Mouse (Mus musculus) gastrocnemius, adult 2 months (tissue): ENCODE measurements at regions not wholly inside any gene's neighbourhood (a gene's known extent, or its start where the extent isn't known, plus 50 kb on each side); places are given as distances from the start of the nearest gene placed in this dataset.

Experiments used
- DNase-seq: peaks from one replicate; pipeline ENCODE4 v3.0.0; 2022
- H3K27ac ChIP-seq: fragments of 200-600 bp; 2 replicates; pipeline ENCODE4 v1.8.1; 2022; ENCODE audit warnings: mild to moderate bottlenecking
- H3K4me3 ChIP-seq: fragments of 200-600 bp; 2 replicates; pipeline ENCODE4 v1.8.1; 2022; ENCODE audit warnings: mild to moderate bottlenecking, moderate library complexity
- CTCF ChIP-seq: fragments of 200-600 bp; IDR thresholded peaks from 2 replicates; pipeline ENCODE4 v1.8.1; 2022; ENCODE audit warnings: antibody characterized with exemption, mild to moderate bottlenecking, moderate library complexity
- intact Hi-C: fragments of 180-260 bp; cut with DNase I; formaldehyde crosslinking; loops from one replicate; pipeline ENCODE4 v1.15.1; 2025

DNA sequence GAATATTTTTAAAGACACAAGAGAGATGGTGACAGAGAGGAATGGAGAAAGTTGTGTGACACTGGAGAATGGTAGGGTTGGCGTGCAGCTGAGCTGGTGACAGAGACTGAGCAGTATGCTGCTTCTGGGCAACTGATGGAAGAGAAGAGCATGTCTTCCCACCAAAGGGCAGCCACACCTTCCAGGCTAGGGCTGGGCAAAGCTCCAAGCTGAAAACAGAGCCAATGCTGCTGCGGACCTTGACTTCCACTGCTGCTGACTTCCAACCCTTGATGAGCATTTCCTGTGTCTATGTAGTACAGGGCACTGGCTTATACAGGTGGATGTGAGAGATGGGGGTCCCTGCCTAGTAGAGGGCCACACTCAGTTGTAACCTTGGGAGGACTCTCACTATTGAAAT lies 418.7 kb downstream of the Pik3r1 start:
- H3K4me3 ChIP-seq: no peak overlapping the region
- no peak for TF ChIP-seq CTCF
- intact Hi-C loops: no loop called here
- H3K27ac ChIP-seq: no peak overlapping the region
- DNase-seq: peak; percentile 18

DNA sequence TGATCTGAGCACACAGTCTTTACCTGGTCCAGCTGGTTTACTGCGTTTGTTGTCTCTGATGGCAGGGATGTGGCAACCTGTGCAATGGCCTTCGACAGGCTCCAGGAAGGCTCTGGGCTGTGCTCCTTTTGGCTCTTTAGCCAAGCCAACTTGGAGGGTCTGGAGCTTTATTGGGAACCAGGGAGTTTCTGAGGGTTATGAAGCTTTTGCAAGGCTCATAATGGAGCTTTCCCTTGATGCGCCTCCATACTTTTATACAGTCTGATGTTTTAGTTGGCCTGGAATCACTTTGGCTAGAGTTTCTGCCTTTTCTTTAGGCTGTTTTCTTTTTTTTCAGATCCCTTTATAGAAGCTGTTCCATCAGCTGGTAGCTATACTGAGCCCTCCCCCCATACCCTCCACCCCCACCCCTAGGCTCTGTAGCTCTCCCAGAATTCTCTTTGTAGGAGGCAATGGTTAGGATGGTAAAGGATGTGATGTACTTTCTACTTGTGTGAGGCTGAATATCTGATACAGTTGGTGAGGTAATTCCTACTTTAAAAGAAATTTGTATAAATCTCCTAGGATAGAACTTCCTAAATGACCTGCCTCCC lies 429.6 kb downstream of the Pik3r1 start:
- TF ChIP-seq CTCF: no peak
- Histone ChIP-seq H3K4me3 (no peak overlapping the region), H3K27ac (no peak overlapping the region)
- intact Hi-C loops: no loop called here
- no peak for DNase-seq

DNA sequence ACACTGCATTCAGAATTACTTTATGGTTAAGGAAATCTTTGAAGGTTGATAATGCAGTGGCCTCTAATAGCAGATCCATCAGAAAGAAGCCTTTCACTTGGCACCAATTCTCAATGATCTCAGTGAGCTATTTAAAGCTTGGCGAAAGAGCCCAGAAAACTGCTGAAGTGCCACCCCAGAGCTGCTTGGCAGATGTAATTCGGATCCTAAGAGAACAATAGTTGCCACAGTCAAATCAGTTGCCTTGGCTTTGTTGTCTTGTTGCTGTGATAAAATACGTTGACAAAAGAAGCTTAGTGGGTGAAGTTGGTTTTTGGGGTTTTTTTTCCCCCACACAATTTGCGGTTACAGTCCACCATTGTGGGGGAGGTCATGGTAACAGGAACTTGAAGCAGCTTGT lies 449.4 kb downstream of the Pik3r1 start:
- no peak for DNase-seq
- no peak for TF ChIP-seq CTCF
- intact Hi-C loops: loop anchor here (10.0 kb wide), 2 partner anchors 174 to 376 kb away; no protein-coding TSS in a partner anchor
- no peak overlapping the region for H3K4me3 ChIP-seq
- no peak overlapping the region for H3K27ac ChIP-seq

DNA sequence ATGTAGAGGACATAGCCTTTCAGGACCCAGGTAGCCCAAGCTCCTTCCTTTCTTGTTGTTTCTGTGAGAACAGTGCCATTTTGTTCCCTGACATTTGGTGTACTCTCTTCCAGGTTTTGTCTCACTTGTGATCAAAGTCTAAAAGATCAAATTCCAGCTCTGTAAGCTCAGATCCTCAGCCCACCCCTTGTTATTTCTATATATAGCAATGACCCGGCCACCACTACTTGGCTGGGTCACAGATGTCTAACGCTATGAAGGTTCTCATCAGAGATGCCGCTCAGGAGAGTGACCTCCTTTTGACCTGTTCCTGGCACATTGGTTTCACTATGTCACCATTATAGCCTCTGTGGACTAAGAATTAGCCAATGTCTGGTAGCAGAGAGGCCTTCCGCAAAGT lies 451.7 kb downstream of the Pik3r1 start:
- TF ChIP-seq CTCF: no peak

DNA sequence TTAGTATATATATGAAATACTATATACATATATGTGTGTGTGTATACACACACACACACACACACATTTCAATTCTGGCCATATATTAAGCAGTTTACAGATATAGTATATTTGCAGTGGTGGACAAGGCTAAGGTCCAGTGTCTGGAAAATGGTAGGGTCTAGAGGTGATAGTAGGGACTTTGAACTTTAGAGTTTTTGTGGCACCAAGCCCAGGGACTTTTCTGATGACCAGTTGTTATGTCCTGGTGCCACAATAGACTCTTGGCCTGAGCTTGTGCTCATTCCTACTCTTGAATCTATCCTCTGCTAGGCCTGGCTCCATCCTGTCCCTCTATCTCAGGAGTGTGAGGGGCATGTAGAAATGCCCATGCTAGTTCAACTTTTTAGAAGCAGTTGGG lies 454.0 kb downstream of the Pik3r1 start:
- DNase-seq: no peak
- intact Hi-C loops: loop anchor here (10.0 kb wide), 2 partner anchors 169 to 381 kb away; no protein-coding TSS in a partner anchor
- Histone ChIP-seq H3K4me3 (no peak overlapping the region), H3K27ac (no peak overlapping the region)
- TF ChIP-seq CTCF: no peak

More for the DNA sequence above, 451.7 kb downstream of the Pik3r1 start:
- Histone ChIP-seq H3K4me3 (no peak overlapping the region), H3K27ac (peak overlapping the region; percentile 9; the same call in 1 of the 2 replicates)
- intact Hi-C loops: loop anchor here (10.0 kb wide), 2 partner anchors 172 to 378 kb away; no protein-coding TSS in a partner anchor
- DNase-seq: peak; percentile 21

DNA sequence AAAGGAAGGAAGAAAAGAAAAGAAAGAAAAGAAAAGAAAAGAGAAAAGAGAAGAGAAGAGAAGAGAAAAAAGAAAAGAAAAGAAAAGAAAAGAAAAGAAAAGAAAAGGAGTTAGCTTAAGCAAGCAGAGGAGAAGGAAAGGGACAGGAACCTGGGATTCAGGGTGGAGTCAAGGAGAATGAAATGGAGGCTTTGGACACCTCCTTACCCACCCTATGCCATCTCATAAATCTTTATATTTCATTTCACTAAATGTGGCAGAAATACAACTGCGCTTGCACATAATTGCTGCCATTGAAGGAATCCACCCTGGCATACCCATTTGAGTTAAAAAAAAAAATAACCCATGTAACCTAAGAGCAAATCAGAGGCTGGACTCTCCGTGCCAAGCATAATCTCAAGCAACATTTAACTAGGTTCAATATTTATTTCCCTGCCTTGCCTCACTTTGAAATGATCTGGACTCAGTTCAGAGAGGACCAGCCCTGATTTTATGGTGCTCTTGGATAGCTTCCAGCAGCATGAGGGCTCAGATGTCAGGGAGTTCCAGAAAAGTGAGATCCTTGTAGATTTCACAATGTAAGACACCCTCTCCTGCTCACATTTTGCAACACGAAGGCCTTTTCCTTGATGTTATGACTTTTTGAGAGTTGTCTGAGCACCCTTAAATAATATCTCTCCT lies 456.2 kb downstream of the Pik3r1 start:
- peak; percentile 57 for DNase-seq
- no peak for TF ChIP-seq CTCF
- Histone ChIP-seq H3K27ac (peak overlapping the region; percentile 6; the same call in 1 of the 2 replicates), H3K4me3 (no peak overlapping the region)
- intact Hi-C loops: loop anchor here (10.0 kb wide), 2 partner anchors 167 to 383 kb away; no protein-coding TSS in a partner anchor

DNA sequence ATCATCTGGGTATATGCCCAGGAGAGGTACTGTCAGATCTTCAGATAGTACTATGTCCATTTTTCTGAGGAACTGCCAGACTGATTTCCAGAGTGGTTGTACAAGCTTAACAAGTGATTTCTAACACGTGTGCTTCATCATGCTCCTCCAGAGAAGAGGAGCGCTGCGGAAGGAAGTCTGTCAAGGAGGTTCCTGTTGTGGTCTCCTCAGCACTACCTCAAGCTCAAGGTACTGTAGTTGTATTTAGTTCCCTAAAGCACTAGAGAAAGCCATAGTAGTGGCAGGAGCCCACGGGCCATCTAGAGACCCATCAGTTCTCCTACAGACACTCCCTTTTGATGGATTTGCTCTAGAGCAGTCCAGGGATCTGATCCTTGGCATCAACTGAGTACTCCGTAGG lies 459.3 kb downstream of the Pik3r1 start:
- intact Hi-C loops: no loop called here
- Histone ChIP-seq H3K27ac (no peak overlapping the region), H3K4me3 (no peak overlapping the region)
- no peak for DNase-seq
- TF ChIP-seq CTCF: no peak

DNA sequence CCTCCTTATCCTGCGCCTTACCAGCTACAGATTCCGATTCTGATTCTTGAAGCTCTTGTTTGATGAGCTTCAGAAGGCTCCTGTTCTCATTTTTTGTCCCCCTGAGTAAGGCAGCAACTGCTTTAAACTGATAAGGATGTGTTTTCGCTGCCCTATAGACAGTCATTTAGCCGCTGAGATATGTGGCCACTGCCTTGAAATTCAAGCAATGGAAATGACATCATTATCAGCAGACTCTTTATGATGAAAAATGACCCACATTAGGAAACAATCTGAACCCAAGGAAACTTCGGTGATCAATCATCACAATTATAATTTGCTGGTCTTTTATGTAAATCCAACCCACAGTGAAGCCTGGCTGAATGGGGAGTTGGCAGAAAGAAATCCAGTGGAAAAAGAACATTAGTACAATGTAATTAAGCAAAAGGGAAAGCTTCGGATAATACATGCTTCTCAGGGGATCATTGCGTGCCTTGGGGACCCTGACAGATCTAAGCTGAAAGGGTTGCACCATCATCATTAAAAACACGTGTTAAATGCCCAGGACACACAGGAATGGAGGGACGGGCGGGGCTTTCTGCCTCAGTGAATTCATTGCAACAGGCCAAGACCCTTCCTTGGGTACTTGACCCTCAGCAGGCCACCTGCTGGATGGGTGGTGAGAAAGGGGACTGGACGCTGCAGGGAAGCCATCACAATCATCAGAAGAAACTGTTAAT lies 462.2 kb downstream of the Pik3r1 start:
- no peak for DNase-seq
- intact Hi-C loops: no loop called here
- H3K27ac ChIP-seq: peak overlapping the region; percentile 1; the same call in 1 of the 2 replicates
- TF ChIP-seq CTCF: no peak
- H3K4me3 ChIP-seq: no peak overlapping the region

DNA sequence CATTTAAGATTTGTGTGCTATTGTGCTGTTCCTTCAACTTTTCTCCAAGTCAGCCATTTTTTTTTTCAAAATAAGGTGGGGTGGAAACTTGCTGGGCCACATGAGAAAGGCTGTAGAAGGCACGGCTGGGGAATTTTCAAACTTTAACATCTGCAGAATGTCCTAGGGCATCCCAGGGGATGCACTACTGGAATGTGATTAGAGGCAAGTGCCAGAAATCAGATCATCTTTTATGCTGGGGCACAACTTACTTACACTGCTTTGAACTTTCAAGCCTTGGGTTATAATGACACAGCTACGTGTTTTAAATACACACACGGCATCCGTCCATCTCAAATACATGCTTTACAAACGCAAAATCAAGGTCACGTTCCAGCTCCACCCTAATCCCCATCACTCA lies 463.0 kb downstream of the Pik3r1 start:
- no peak for DNase-seq
- TF ChIP-seq CTCF: no peak

DNA sequence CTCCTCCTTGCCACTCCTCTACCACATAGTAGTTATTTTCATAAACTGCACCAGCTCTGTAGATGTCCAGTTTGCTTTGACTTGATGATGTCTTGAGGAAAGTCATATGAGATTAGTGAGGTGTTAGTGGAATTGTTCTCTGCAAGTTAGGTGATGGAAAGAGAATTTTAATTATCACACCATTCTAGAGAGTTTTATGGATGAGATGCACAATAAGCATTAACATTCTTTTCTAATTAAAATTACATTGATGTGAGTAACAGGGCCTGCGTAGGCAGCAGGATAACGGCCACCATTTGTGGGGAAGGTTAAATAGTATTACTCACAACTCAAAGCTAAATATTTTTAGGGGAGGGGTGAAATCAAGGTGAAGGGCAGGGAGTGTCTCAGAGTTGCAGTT lies 466.7 kb downstream of the Pik3r1 start:
- Histone ChIP-seq H3K27ac (no peak overlapping the region), H3K4me3 (no peak overlapping the region)
- DNase-seq: no peak
- intact Hi-C loops: no loop called here
- TF ChIP-seq CTCF: no peak

More for the DNA sequence above, 463.0 kb downstream of the Pik3r1 start:
- H3K4me3 ChIP-seq: no peak overlapping the region
- peak overlapping the region; percentile 1; the same call in 1 of the 2 replicates for H3K27ac ChIP-seq
- intact Hi-C loops: no loop called here

DNA sequence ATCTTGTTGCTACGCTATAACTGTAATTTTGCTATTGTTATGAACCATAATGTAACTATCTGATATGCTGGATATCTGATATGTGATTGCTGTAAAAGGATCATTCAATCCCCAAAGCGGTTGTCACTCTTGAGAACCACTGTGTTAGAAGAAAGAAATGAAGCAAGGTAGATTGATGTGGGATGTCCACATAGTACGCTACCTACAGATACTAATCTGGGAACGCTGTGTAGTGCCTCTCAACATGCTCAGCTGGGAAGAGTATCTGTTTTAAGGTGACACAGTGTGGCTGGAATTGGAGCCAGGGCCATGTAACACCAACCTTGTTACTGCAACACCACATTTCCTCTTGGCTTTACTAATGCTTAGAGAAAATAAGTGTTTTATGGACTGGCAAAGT lies 456.2 kb upstream of the Slc30a5 start:
- TF ChIP-seq CTCF: no peak
- intact Hi-C loops: no loop called here
- Histone ChIP-seq H3K4me3 (no peak overlapping the region), H3K27ac (no peak overlapping the region)
- DNase-seq: no peak

DNA sequence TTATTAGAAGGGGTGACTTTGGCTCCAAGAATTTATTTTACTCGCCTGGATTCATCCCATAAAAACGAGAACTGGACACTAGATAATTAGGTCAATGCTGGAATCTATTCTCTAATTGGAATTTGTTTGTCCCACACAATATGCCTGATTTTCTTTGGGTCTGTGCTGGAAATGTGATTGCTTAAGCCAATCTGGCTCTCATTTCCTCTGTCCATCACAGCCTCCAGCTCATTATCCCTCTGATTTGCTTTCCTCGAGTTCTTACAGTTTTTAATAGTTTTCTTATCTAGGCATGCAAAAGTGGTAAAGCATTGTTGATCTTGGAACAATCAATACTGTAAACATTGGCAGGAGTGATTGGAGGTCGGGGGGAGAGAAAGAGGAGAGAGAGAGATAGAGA lies 453.9 kb upstream of the Slc30a5 start:
- Histone ChIP-seq H3K27ac (no peak overlapping the region), H3K4me3 (no peak overlapping the region)
- no peak for TF ChIP-seq CTCF
- DNase-seq: no peak
- intact Hi-C loops: no loop called here
